Mouse (Mus musculus) forebrain, embryonic 14.5 days (tissue): ENCODE results near the gene Adam22. TPM values are rescaled to one million over a fixed set of nuclear protein-coding genes. Genes with fewer than 3 reads are reported as not detected.

Experiments
- ATAC-seq: fragments of 200-750 bp; cut with Nextera tagmentation; 2 replicates; pipeline ENCODE4 v1.8.0; 2017; ENCODE audit warnings: mild to moderate bottlenecking, moderate library complexity
- DNase-seq: peaks from one replicate; pipeline ENCODE4 v3.0.0-alpha.2; 2015; ENCODE audit warnings: low spot score
- H3K27ac ChIP-seq: fragments of 300-500 bp; sonication (generic); 2 replicates; pipeline ENCODE4 v1.5.1; 2014; ENCODE audit warnings: low read depth, mild to moderate bottlenecking, control low read depth, low read length, moderate library complexity
- H3K27me3 ChIP-seq: fragments of 300-500 bp; sonication (generic); replicated peaks from 2 replicates; pipeline ENCODE4 v1.6.1; 2014; ENCODE audit warnings: low read length, control low read depth, mixed read lengths; ENCODE audit not compliant: control insufficient read depth, insufficient read depth
- H3K36me3 ChIP-seq: fragments of 300-500 bp; sonication (generic); 2 replicates; pipeline ENCODE4 v1.6.1; 2014; ENCODE audit warnings: low read length, control low read depth; ENCODE audit not compliant: control insufficient read depth, insufficient read depth
- H3K4me1 ChIP-seq: fragments of 300-500 bp; sonication (generic); 2 replicates; pipeline ENCODE4 v1.6.1; 2014; ENCODE audit warnings: antibody characterized with exemption, low read length, control low read depth; ENCODE audit not compliant: control insufficient read depth, insufficient read depth
- H3K4me2 ChIP-seq: fragments of 300-500 bp; sonication (generic); 2 replicates; pipeline ENCODE4 v1.6.1; 2014; ENCODE audit warnings: mild to moderate bottlenecking, control low read depth, low read length
- H3K4me3 ChIP-seq: fragments of 300-500 bp; sonication (generic); 2 replicates; pipeline ENCODE4 v1.5.1; 2014; ENCODE audit warnings: low read depth, low read length, control low read depth
- H3K9ac ChIP-seq: fragments of 300-500 bp; sonication (generic); 2 replicates; pipeline ENCODE4 v1.6.1; 2014; ENCODE audit warnings: mild to moderate bottlenecking, low read length, control low read depth, moderate library complexity
- H3K9me3 ChIP-seq: fragments of 300-500 bp; sonication (generic); replicated peaks from 2 replicates; pipeline ENCODE4 v1.6.1; 2016; ENCODE audit warnings: low read length, control low read depth, mixed read lengths; ENCODE audit not compliant: control insufficient read depth
- WGBS: fragments of 180-500 bp; shearing (Covaris S2); extraction: QIAGEN DNeasy Blood & Tissue Kit; methylation state at CpG from one replicate; pipeline ENCODE4 v1.1.7; 2014; 5-methylcytosine and 5-hydroxymethylcytosine counted together
- polyA plus RNA-seq: library from polyadenylated mRNA; unstranded; fragments of >200 nt; fragmentation: Nextera tagmentation; extraction: Ambion mirVana; gene quantifications from 2 replicates; pipeline ENCODE4 v1.2.1, GENCODE M21; 2014

The Adam22 gene
- polyA plus RNA-seq, 1 experiment from 2014 or later: 28.7 TPM

- Histone ChIP-seq H3K9ac (no peak overlapping the region), H3K4me3 (no peak overlapping the region), H3K27ac (no peak overlapping the region), H3K4me2 (no peak overlapping the region), H3K27me3 (no peaks in the 10 kb centered on the region), H3K9me3 (no peaks in the 10 kb centered on the region), H3K4me1 (0 out of 2 replicates have a peak, but pooled peaks cover under 1% of the 10 kb centered on the region), H3K36me3 (no peaks in the 10 kb centered on the region)
- DNase-seq (no peak), ATAC-seq (no peak)
- WGBS: 95% methylated on average over 3 of the region's 3 CpGs
Measured at GRCm38 (mm10) chr5:8111691-8112090, 256.3 kb downstream of the Adam22 start.

- DNase-seq (no peak), ATAC-seq (no peak)
- 90% methylated on average over 1 of the region's 1 CpGs for WGBS
- H3K36me3 ChIP-seq: no peaks in the 10 kb centered on the region
- H3K9me3 ChIP-seq: no peaks in the 10 kb centered on the region
- no peak overlapping the region for H3K4me2 ChIP-seq
- no peaks in the 10 kb centered on the region for H3K4me1 ChIP-seq
- H3K4me3 ChIP-seq: no peak overlapping the region
- H3K27ac ChIP-seq: no peak overlapping the region
- no peak overlapping the region for H3K9ac ChIP-seq
- H3K27me3 ChIP-seq: no peaks in the 10 kb centered on the region
Measured at GRCm38 (mm10) chr5:8095689-8096088, 272.3 kb downstream of the Adam22 start.

GRCm38 (mm10) chr5:8094921-8095320, 273.0 kb downstream of the Adam22 start:
- 87% methylated on average over 5 of the region's 5 CpGs for WGBS
- no peaks in the 10 kb centered on the region for H3K27me3 ChIP-seq
- H3K9me3 ChIP-seq: no peaks in the 10 kb centered on the region
- DNase-seq: no peak
- H3K4me2 ChIP-seq: no peak overlapping the region
- no peak for ATAC-seq
- no peak overlapping the region for H3K4me3 ChIP-seq
- no peak overlapping the region for H3K9ac ChIP-seq
- H3K27ac ChIP-seq: no peak overlapping the region
- no peaks in the 10 kb centered on the region for H3K36me3 ChIP-seq
- H3K4me1 ChIP-seq: no peaks in the 10 kb centered on the region

GRCm38 (mm10) chr5:8088147-8088546, 279.8 kb downstream of the Adam22 start:
- WGBS: 77% methylated on average over 3 of the region's 3 CpGs
- Histone ChIP-seq H3K27ac (no peak overlapping the region), H3K36me3 (no peaks in the 10 kb centered on the region), H3K4me2 (no peak overlapping the region), H3K27me3 (no peaks in the 10 kb centered on the region), H3K9ac (no peak overlapping the region), H3K4me3 (no peak overlapping the region), H3K4me1 (no peaks in the 10 kb centered on the region), H3K9me3 (no peaks in the 10 kb centered on the region)
- no peak for DNase-seq
- no peak for ATAC-seq

GRCm38 (mm10) chr5:8085661-8086060, 282.3 kb downstream of the Adam22 start:
- Histone ChIP-seq H3K9ac (no peak overlapping the region), H3K9me3 (no peaks in the 10 kb centered on the region), H3K4me3 (no peak overlapping the region), H3K36me3 (no peaks in the 10 kb centered on the region), H3K4me1 (no peaks in the 10 kb centered on the region), H3K27ac (no peak overlapping the region), H3K4me2 (no peak overlapping the region), H3K27me3 (no peaks in the 10 kb centered on the region)
- no peak for ATAC-seq
- DNase-seq: no peak
- WGBS: 93% methylated on average over 3 of the region's 3 CpGs

GRCm38 (mm10) chr5:8082800-8083509, 285.0 kb downstream of the Adam22 start:
- DNase-seq: no peak
- no peak overlapping the region for H3K27ac ChIP-seq
- WGBS: 77% methylated on average over 20 of the region's 20 CpGs

GRCm38 (mm10) chr5:8077481-8077880, 290.5 kb downstream of the Adam22 start:
- WGBS: 90% methylated on average over 8 of the region's 8 CpGs
- DNase-seq (no peak), ATAC-seq (no peak)
- Histone ChIP-seq H3K4me1 (no peaks in the 10 kb centered on the region), H3K9me3 (no peaks in the 10 kb centered on the region), H3K4me2 (no peak overlapping the region), H3K27me3 (no peaks in the 10 kb centered on the region), H3K9ac (no peak overlapping the region), H3K4me3 (no peak overlapping the region), H3K36me3 (peaks cover 5% of the 10 kb centered on the region; the same call in 1 of the 2 replicates), H3K27ac (no peak overlapping the region)

More at GRCm38 (mm10) chr5:8082800-8083509, 285.0 kb downstream of the Adam22 start:
- no peaks in the 10 kb centered on the region for H3K27me3 ChIP-seq
- no peaks in the 10 kb centered on the region for H3K9me3 ChIP-seq
- no peaks in the 10 kb centered on the region for H3K4me1 ChIP-seq
- H3K9ac ChIP-seq: no peak overlapping the region
- peaks cover 3% of the 10 kb centered on the region; the same call in 1 of the 2 replicates for H3K36me3 ChIP-seq
- no peak overlapping the region for H3K4me3 ChIP-seq
- no peak overlapping the region for H3K4me2 ChIP-seq
- no peak for ATAC-seq

- ATAC-seq (no peak), DNase-seq (no peak)
- H3K36me3 ChIP-seq: peaks cover 8% of the 10 kb centered on the region; the same call in 1 of the 2 replicates
- H3K9me3 ChIP-seq: no peaks in the 10 kb centered on the region
- no peaks in the 10 kb centered on the region for H3K4me1 ChIP-seq
- no peaks in the 10 kb centered on the region for H3K27me3 ChIP-seq
- no peak overlapping the region for H3K9ac ChIP-seq
- WGBS: 86% methylated on average over 9 of the region's 9 CpGs
- no peak overlapping the region for H3K4me3 ChIP-seq
- H3K27ac ChIP-seq: no peak overlapping the region
- no peak overlapping the region for H3K4me2 ChIP-seq
Measured at GRCm38 (mm10) chr5:8073901-8074561, 293.9 kb downstream of the Adam22 start.

- Histone ChIP-seq H3K9me3 (no peaks in the 10 kb centered on the region), H3K36me3 (peaks cover 8% of the 10 kb centered on the region; the same call in 1 of the 2 replicates), H3K4me1 (no peaks in the 10 kb centered on the region), H3K4me2 (no peak overlapping the region), H3K27ac (no peak overlapping the region), H3K9ac (no peak overlapping the region), H3K4me3 (no peak overlapping the region), H3K27me3 (no peaks in the 10 kb centered on the region)
- 91% methylated on average over 9 of the region's 9 CpGs for WGBS
- ATAC-seq: no peak
- DNase-seq: no peak
Measured at GRCm38 (mm10) chr5:8073406-8073805, 294.6 kb downstream of the Adam22 start.
